Mouse (Mus musculus): ENCODE measurements around the gene Slc29a4. TPM values are rescaled to one million over a fixed set of nuclear protein-coding genes. Genes with fewer than 3 reads are reported as not detected.

Gene Slc29a4
- total RNA-seq, 2 experiments from 2014 or later = 49.2 to 50.3 TPM

DNA sequence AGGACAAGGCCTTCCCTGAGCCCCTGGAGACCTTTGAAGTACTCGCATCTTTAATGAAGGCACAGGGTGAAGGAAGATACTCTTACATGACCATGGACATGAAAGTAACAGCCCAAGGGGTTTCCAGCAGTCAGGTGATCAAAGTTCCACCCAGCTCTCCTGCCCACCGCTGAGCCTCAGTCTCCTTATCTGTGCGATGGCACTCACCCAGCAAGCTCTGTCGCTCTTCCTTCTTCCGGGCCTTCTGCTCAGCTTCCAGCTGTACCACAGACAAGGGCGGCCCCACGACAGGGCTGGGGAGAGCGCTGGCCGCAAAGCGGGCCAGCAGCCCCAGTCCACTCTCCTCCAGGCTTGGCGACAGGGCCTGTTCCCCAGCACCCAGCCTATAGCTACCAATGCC is 57.9 kb downstream of the Slc29a4 start:
- no peak for DNase-seq

DNA sequence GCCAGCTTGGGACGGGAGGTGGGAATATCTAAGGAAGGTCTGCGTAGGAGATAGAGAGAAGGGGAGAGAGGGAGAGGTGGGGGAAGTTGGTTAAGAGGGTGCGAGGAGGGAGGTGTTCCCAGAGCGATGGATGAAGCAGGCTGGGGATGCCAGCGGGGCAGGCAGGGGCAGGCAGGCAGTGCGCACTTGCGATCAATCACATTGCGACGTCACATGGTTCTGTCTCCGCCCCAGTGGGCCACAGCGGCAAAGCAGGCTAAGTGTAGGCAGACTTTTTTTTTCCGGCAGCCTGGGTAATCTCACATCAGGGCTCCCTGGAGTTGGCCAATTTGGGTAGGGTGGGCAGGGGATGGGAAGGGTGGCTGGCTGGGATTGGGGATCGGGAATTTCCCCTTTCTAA is 59.9 kb downstream of the Slc29a4 start:
- no peak for DNase-seq

- no peak for DNase-seq
Measured at GRCm38 (mm10) chr5:142759786-142760185, 67.5 kb downstream of the Slc29a4 start.

DNA sequence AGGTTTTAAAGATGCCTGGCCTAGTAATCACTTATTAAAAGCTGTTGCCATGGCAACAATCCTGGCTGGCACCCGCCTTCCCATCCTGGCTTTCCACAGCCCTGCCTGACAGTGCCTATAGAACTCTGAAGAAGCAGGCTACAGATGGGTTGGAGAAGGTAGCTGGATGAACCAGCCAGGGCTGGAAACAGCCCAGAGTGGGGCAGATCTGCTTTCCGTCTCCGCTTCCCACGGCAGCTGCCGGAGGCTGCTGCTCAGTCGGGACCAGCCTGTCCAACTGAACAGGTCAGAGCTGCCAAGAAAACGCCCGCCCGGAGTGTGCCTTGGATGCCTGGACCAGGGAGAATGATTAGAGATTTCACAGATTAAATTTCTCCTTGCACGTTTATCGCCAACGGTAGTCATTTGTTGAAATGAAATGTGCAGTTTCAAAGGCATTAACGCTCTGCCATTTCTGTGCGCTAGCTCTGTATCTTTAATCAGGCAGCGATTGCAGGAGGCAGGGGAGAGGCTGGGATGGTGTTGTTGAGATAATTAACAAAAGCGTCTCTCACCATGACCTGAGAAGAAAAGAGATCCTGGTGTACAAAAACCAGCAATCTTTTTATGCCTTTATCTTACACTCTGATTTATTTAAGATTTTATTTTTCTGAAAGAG is 69.1 kb downstream of the Slc29a4 start:
- DNase-seq = peak; percentile 72 to 79

DNA sequence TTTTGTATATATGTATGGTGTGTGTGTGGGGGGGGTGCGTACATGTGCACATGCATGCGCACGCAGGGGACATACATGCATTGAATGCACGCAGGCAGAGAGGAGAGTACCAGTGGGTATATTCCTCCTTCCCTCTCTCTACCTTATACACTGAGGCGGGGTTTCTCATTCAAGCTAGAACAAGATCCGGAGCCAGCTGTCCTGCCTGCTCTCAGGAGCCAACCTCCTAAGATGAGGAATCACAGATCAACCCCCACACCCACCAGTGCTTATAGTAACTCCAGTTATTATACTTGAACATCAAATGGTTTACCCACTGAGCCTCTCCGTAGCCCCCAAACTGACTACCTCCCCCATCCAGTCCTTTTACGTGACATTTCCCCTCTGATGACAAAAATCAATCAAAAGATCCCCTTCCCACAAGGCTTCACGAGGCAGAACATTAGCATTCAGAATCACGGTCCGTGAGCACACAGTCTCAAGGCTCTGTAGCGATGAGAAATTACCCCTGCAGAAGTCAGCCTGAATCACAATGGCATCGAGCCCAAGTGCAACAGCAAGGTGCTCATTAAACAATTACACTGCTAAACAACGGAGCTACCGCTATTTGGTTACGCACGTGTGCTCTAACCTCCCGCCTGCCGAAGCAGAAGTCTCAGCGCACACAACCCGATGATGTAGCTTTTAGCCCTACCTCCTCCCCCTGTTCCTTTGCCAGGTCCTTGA is 69.9 kb downstream of the Slc29a4 start:
- DNase-seq = no peak

- DNase-seq = no peak
Measured at GRCm38 (mm10) chr5:142764306-142764705, 72.0 kb downstream of the Slc29a4 start.

DNA sequence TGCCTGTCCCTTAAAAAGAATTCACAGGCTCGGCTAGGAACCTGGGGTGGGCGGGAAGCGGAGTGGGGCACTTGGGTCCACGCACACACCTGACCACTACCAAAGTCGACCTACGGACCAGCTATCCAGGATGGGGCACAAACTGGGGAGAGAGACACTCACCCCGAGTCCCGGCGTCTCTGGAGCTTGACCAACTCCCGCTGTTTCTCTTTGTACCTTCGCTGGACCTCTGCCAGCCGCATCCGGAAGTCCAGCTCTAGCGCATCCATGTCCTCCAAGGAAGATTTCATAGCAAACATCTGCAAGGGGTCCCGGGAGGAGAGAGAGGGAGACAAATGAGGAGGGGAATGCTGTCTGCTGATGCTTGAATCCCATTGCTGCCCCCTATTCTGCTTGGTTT is 72.6 kb downstream of the Slc29a4 start:
- DNase-seq = no peak

- DNase-seq = no peak
Measured at GRCm38 (mm10) chr5:142766708-142767107, 74.4 kb downstream of the Slc29a4 start.

- DNase-seq = peak; percentile 66 to 74
Measured at GRCm38 (mm10) chr5:142767937-142768336, 75.6 kb downstream of the Slc29a4 start.

DNA sequence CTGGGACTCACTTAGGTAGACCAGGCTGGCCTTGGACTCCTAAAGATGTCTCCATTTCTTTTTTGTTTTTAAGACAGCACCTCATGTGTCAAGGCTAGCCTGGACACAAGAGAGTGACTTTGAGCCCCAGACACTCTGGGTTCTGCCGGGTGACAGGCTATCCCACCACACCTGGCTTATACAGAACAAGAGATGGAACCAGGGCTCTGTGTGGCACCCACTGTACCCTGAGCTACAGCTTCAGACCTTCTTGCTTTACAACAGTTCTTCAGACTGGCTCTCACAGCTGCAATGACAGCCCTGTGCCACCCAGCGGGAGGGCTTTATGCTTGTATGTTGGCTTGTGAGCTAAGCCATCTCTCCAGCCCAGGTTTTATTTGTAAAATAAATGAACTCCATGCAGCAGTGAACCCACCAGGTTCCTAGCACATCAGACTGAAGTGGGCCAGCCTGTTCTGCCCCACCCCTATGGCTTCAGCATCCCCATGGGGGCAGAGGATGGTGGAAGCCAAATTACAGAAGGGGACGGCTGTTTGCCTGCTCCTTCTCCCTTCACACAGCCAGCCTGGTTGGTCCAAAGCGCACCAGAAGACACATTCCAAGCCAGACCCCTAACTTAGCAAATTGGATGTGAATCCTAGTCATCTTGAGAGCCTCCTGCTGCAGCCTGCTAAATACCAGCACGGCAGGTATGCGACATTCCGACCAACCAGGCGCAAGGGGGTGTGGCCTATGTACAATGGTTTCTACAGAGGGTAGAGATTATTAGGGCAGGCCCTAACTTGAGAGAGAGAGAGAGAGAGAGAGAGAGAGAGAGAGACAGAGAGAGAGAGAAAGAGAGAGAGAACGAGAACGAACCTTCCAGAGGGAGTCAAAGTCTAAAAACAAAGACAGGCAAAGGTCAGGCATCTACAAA is 76.3 kb downstream of the Slc29a4 start:
- DNase-seq = no peak

DNA sequence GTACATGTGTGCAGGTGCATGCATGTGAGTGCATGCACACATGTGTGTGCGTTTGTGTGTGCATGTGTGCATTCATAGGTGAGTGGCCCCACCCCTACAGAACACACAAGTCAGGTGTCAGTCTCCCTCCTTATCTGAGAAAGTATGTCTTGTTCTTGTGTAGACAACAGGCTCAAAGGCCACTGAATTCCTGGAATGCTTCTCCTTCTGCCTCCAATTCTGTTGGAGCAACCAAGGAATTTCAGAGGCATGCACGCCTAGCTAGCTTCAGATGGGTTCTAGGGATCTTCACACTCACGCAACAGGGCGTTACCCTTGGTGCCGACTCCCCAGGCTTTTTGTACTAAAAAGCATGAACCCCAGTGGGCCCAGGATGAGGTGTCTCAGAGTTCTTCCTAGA is 77.3 kb downstream of the Slc29a4 start:
- no peak for DNase-seq

DNA sequence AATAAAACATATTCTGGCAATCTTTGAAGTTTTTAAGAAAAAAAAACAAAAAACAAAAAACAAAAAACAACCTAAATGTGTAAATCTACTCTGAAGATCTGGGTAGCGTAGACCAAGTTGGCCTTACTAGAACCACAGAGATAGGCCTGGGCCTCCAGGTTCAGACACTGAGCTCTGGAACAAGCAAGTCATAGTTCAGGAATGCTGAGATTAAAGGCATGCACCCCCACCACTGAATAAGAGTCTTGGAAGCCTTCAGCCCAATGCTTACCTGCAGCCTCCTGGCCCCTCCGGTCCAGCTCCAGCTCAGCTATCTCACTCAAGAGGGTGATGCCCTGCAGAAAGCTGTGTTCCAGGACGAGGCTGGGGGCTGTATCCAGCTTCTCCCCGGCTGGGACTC is 78.7 kb downstream of the Slc29a4 start:
- no peak for DNase-seq

- DNase-seq = no peak
Measured at GRCm38 (mm10) chr5:142771964-142772363, 79.7 kb downstream of the Slc29a4 start.

Other genes with a start within 250 kb of the Slc29a4 start
- gene Ap5z1, start 228.6 kb upstream of the Slc29a4 start, total RNA-seq (2021) = 10 to 100 TPM; 19.7 to 31.9 TPM
- under 1 TPM; 0.72 to 0.76 TPM for gene Papolb, start 162.4 kb upstream of the Slc29a4 start, total RNA-seq (2021)
- gene Radil, start 141.4 kb upstream of the Slc29a4 start, total RNA-seq (2021) = 10 to 100 TPM; 13.5 to 14.7 TPM
- 100 to 1,000 TPM; 159 to 178 TPM for gene Mmd2, start 83.7 kb upstream of the Slc29a4 start, total RNA-seq (2021)
- gene Wipi2, start 64.8 kb upstream of the Slc29a4 start, total RNA-seq (2021) = 100 to 1,000 TPM; 102 to 103 TPM
- 100 to 1,000 TPM; 146 to 156 TPM for gene Tnrc18, start 125.2 kb downstream of the Slc29a4 start, total RNA-seq (2021)
- gene Fbxl18, start 202.9 kb downstream of the Slc29a4 start, total RNA-seq (2021) = 10 to 100 TPM; 37.1 to 41.6 TPM
- 1,000 to 10,000 TPM; 3,215 to 3,370 TPM for gene Actb, start 214.2 kb downstream of the Slc29a4 start, total RNA-seq (2021)

Data from layer of hippocampus, postnatal 36 days (tissue).